Mouse (Mus musculus) inflammation-experienced regulatory T-cells (primary cell): Measurements from ENCODE around the gene Olfr1375. TPM values are rescaled to one million over a fixed set of nuclear protein-coding genes. Genes with fewer than 3 reads are reported as not detected.

ENCODE experiments used
- polyA plus RNA-seq, 2 experiments: library from polyadenylated mRNA; unstranded; fragments of 100-300 nt; shearing (Covaris generic); gene quantifications; one replicate each; pipeline ENCODE4 v1.2.1; 2017

Olfr1375 gene
- polyA plus RNA-seq = not detected

DNA sequence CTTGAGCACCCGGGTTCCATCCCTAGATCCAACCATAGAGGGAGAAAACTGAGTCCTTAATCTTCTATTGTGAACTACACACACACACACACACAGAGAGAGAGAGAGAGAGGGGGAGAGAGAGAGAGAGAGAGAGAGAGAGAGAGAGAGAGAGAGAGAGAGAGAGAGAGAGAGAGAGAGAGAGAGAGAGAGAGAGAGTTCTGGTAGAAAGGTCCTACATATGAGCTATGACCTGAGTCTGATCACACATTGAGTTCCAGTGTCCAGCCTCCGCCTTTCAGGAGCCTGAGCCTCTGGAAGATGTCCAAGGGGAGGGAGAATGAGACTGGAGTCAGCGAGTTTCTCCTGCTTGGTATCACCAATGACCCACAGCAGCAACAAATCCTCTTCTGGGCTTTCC, at the start of gene Olfr1375:
Olfr1375 (plus strand) TSS at position 301 of the 400 bp plus-strand sequence.

DNA sequence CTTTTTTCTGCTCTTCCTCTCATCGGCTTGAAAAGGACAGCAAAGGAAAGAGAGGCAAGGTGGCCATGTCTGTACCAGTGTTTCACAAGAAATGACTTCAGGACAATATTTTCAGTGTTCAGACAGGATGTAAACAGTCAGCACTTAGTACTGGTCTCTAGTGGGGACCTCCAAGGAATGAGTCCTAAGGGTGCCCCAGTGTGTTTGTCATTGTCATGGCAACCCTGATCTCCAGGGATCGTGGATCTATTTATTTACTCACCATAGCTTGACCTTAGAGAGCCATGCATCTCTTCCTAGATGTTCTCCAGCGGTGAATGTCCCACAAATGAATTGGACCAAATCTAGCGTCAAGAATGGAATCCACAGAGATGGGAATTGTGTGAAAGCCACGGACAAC, 44.6 kb upstream of the Olfr1375 start, which contains the start of gene Olfr51:
Olfr51 (plus strand) TSS at position 301 of the 400 bp plus-strand sequence.

GRCm38 (mm10) chr11:51013936-51014335, 34.0 kb upstream of the Olfr1375 start, which contains the start of gene Olfr54:
TSS of gene Olfr54 (plus strand) at chr11:51014236.

GRCm38 (mm10) chr11:51059151-51059571, 11.3 kb downstream of the Olfr1375 start, which contains the start of gene Zfp354a:
TSS of gene Zfp354a (plus strand) at chr11:51059257.

Other genes starting within 250 kb of the Olfr1375 start
- gene Zfp354c, start 220.4 kb upstream of the Olfr1375 start, polyA plus RNA-seq = 1 to 10 TPM; 3.0 to 5.9 TPM
- gene Zfp879, start 206.6 kb upstream of the Olfr1375 start, polyA plus RNA-seq = 1 to 10 TPM in 1 of 2 experiments, under 1 TPM in 1; 0.14 to 1.2 TPM
- under 1 TPM; 0.72 to 0.94 TPM for gene Grm6, start 197.4 kb upstream of the Olfr1375 start, polyA plus RNA-seq
- gene Zfp454, start 160.5 kb upstream of the Olfr1375 start, polyA plus RNA-seq = not detected
- gene Zfp2, start 131.9 kb upstream of the Olfr1375 start, polyA plus RNA-seq = 1 to 10 TPM in 1 of 2 experiments, under 1 TPM in 1; 0.31 to 2.4 TPM
- not detected for gene Zfp354b, start 116.5 kb upstream of the Olfr1375 start, polyA plus RNA-seq
- 1 to 10 TPM in 1 of 2 experiments, not detected in 1; 1.1 TPM for gene 4933414I15Rik, start 104.3 kb upstream of the Olfr1375 start, polyA plus RNA-seq
- not detected for gene Prop1, start 94.3 kb upstream of the Olfr1375 start, polyA plus RNA-seq
- gene Olfr1378, start 81.6 kb upstream of the Olfr1375 start, polyA plus RNA-seq = not detected
- not detected for gene Olfr1377, start 66.1 kb upstream of the Olfr1375 start, polyA plus RNA-seq
- under 1 TPM in 1 of 2 experiments, not detected in 1; 0.45 TPM for gene Olfr51, start 44.5 kb upstream of the Olfr1375 start, polyA plus RNA-seq
- 1 to 10 TPM in 1 of 2 experiments, under 1 TPM in 1; 0.07 to 1.1 TPM for gene Olfr54, start 33.9 kb upstream of the Olfr1375 start, polyA plus RNA-seq
- gene Zfp354a, start 11.1 kb downstream of the Olfr1375 start, polyA plus RNA-seq = under 1 TPM in 1 of 2 experiments, not detected in 1; 0.26 TPM
- under 1 TPM in 1 of 2 experiments, not detected in 1; 0.42 TPM for gene Gm12569, start 172.4 kb downstream of the Olfr1375 start, polyA plus RNA-seq
- 100 to 1,000 TPM; 172 to 219 TPM for gene Clk4, start 213.6 kb downstream of the Olfr1375 start, polyA plus RNA-seq
- under 1 TPM in 1 of 2 experiments, not detected in 1; 0.30 TPM for gene BC049762, start 214.9 kb downstream of the Olfr1375 start, polyA plus RNA-seq
- gene Col23a1, start 241.8 kb downstream of the Olfr1375 start, polyA plus RNA-seq = 1 to 10 TPM in 1 of 2 experiments, under 1 TPM in 1; 0.90 to 2.3 TPM